Mouse (Mus musculus): ENCODE measurements around the gene Grap. TPM values are rescaled to one million over a fixed set of nuclear protein-coding genes. Genes with fewer than 3 reads are reported as not detected.

Gene Grap
- total RNA-seq, 2 experiments from 2014 or later, result 11.5 to 15.0 TPM

DNA sequence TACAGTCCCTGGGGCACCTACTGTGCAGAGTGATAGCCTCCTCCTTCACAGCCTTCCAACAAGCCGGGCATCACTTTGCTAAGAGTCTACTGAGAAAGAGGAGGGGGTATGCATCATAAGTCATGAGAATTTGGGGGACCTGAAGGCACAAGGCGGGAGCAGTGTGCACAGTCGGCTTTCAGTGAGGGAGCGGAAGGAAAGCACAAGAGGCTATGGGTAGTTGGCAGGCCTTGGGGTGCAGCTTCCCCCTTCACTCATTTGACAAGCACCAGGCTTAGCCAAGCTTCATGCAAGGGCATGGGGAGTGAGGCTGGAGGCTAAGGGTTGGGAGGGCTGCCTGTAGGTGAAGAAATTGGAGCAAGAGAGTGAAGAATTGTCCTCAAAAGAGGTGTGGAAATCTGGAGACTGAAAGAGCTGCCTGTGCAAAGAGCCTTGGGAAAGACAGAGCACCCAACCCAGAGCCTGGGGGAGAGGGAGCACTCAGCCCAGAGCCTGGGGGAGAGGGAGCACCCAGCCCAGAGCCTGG, 1.8 kb downstream of the Grap start:
- intact Hi-C loops (cut with DNase I), result no loop called here

DNA sequence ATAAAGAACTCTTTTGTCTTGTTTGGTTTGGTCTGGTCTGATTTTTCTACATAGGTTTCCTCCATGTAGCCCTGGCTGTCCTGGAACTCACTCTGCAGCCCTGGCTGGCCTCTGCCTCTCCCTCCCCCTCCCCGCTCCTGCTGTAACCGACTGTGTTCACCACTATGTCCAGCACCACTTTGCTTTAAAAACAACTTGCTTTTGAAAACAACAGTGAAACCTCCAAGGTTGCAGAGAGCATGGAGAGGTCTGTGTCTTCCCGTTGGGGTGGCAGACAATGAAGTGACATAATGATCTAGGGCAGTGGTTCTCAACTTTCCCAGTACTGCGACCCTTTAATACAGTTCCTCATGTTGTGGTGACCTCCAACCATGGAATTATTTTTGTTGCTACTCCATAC, 2.6 kb downstream of the Grap start:
- DNase-seq, result no peak
- intact Hi-C loops (cut with DNase I), result no loop called here

More for the DNA sequence above, 1.8 kb downstream of the Grap start:
- DNase-seq, result no peak

DNA sequence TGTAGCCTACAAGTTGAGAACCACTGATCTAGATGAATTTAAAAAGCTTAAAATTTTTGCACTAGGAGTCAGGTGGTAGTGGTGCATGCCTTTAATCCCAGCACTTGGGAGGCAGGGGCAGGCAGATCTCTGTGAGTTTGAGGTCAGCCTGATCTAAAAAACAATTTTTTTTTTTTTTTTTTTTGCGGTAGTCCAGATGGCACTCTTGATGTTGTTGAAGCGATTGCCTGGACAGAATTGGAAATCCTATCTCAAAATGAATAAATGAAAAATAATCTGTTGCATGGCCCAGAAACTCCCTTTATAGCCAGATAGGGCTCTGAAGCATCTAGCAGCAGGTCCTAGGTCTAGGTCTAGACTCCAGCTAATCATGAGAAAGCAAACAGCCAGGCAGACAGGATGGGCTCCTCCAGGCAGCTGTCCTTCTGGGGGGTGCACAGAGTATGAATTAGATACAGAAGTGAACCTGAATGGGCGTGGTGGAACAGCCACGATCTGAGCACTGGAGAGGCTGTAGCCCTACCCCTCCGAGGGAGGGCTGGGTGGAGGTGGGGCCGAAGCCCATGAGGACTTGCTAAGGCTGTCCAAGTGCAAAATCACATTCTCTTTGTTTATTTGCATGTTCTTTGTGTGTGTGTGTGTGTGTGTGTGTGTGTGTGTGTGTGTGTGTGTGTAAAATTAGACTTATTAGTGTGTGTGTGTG, 3.2 kb downstream of the Grap start:
- intact Hi-C loops (cut with DNase I), result no loop called here
- no peak for DNase-seq

DNA sequence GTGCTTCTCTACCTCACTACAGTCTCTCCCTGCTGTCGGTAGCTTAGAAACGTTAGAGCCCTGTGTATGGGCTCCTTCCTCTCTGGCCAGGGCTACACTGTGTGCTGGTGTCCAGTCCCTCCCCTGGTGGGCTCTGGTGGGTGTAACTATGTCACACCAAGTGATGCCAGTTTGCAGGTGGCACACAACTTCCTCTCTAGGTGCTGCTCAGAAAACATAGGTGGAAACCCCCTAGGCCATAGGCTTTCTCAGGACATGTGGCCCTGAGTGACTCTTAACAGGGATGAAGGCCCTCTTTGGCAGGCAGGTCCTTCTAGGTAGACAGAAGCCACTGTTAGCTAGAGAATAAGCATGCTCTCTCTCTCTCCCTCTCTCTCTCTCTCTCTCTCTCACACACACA, 4.4 kb downstream of the Grap start:
- intact Hi-C loops (cut with DNase I), result no loop called here
- DNase-seq, result no peak

DNA sequence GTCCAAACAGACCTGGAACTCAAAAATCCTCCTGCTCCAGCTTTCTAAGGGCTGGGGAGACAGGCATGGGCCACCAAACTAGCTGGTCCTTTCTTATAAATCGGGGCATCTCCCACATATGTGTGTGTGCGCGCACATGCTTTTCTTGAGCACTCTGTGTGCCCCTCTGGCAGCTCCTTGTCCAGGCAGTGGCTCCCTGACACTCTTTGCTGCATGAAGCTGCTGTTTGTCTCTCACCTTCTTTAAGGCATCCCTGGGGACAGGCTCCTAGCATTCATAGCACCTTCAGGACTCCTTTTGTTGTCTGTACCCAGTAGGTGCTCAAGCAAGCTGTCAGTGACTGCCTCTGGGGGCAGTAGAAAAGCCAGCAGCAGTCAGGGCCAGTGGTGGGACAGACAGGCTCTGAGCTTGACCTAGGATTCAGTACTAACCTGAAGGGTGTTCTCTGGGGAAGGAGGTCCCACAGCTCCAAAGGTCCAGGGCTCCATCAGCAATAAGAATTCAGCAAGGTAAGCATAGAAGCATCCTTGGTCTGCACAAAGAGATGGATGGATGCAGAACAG, 5.4 kb downstream of the Grap start:
- no peak for DNase-seq
- intact Hi-C loops (cut with DNase I), result no loop called here

DNA sequence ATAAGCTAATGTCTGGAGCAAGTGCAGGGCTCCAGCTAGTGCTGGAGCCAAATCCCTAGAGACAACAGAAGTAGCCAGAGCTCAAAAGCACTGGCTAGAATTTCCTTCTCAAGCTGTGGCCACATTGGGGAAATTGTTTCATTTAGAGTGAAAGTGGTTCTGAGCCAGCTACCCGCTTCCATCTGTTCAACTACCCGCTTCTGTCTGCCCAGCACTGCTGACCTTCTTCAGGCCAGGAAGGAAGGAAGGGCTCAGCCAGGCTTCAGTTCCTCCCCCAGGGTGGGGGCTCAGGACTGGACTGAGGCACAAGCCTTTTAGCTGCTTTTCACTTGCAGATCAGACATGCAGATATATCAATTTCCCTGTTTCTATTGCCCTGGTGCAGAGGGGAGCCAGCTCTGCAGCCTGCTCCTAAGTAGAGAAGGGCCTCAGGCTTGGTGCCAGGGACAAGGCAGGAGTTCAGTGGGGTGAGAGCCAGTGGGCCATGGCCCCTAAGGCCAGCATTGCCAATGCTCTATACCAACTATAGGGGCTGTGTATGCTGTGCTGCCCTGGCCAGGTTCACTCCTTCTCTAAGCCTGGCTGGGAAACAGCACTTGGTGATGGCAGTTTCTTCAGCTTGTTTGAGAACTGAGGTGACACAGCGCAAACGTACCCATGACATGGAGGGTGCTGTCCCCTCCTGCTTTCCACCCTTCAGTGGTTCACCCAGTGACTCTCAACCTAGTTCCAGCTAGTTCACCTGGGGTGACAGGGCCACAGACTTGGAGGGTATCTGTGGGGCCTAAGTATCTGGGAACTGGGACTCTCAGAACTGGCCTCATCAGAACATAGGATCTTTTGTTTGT, 6.2 kb downstream of the Grap start:
- peak; percentile 27 to 33 for DNase-seq
- intact Hi-C loops (cut with DNase I), result no loop called here

DNA sequence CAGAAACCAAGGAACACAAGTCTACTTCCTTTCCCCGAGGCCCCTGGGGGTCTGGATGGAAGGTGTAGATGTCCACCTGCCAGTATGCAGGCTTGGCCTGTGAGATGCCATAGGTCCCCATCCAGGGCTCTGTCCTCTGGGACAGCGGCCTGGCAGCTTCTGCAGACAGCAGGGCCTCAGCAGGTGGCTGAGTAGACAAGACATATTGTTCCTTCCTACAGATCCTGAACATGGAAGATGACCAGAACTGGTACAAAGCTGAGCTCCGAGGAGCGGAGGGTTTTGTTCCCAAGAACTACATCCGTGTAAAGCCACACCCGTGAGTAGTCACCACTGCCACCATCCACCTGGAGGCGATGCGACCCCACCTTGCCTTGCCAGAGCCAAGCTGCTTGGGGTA, 6.9 kb downstream of the Grap start:
- DNase-seq, result no peak
- intact Hi-C loops (cut with DNase I), result no loop called here

DNA sequence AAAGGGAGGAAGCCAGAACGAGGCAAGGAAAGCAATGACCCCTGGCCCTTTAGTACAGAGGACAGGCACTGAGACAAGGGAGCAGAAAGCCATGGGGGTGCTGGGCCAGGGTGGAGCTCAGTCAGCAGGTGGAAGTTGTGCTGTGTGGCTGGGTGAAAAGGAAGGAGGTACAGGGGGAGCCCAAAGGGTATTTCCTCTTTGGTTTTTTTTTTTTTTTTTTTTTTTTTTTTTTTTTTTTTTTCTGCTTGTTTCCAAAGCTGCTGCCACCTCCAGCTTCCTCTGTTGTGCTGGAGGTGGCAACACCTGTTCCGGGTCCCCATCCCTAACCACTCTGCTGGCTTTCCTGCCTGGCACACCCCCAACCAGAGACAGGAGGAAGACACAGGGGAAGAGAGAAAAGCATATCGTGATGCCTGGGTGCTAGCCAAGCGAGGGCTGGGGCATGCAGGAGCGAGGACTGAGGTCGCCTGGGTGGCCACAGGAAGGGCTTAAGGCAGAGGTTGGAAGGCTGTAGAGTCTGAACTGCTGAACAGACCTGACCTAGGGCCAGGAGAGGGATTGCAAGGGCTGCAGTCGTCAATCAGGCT, 7.8 kb downstream of the Grap start:
- no peak for DNase-seq
- intact Hi-C loops (cut with DNase I), result no loop called here

DNA sequence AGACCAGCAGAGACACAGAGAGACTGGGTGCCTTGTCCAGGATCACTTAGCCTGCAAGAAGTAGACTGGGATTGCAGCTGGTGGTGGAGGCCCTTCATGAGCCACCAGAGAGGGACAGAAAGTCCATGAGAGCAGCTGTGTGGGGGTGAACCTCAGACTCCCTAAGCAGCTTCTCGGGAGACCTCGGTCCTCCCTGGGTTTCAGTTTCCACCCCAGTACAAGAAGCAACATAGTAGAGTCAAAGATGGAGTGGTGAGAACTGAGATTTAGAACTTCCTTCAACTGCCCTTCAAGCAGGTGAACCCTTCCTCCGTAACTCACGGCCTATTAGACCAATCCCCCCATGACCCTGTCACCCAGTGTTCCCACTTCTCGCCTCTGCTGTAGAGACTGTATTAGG, 9.1 kb downstream of the Grap start:
- DNase-seq, result no peak
- intact Hi-C loops (cut with DNase I), result no loop called here

DNA sequence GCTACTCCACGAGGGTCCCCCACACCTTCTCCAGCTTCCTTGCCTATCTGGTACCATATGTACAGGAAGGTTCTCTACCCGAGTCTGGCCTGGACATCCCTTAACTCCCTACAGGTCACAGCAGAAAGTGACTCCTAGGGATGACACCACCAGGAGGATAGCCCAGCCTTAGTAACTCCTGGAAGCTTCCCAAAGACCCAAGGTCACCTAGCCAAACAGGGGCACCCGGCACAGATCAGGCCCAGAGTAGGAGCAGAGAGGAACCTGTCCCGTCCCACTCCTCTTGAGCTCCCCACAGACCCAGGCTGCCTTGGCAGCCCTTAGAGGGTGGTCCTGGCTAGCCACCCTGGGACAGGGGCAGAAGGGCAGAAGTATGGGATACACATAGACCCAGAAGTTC, 12.3 kb downstream of the Grap start:
- intact Hi-C loops (cut with DNase I), result no loop called here

DNA sequence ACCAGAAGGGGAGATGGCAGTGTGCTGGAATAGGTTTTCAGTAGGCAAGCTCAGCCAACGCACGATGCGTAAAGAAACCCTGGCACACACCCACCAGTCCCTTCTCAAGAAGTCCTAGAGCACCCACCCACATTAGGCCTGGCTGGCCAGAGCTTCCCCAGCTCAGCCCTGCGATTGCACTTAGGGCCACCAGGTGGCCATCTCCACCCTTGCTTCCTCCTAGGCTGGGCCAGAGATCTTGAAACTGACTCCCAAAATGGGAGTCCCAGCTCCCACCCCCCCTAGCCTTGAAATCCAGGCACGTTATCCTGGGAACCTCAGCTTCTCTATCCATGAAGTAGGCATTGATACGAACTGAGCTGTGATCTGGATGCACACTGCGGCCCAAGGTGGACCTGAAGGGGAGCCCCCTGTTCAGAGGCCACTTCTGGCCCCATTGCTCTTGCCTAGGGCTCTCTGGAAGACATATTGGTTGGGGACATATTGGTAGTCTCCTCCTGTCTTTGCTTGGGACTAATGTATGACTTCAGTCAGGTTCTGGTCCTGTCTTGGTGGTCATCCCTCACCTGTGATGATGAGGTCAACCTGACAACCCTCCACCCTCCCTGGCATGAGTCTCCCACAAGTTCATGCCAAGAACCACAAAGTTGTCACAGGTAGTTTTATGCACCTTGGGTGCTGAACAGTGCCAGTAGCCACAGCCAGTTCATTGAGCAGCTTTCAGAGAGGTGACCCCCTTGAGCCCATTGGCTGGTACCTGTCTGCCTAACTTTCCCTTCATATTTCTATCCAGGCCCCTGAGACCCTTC, 13.1 kb downstream of the Grap start:
- DNase-seq, result peak; percentile 48 to 52
- intact Hi-C loops (cut with DNase I), result loop anchor here (1.0 kb wide), 1 partner anchor 48 kb away; no protein-coding TSS in a partner anchor

More for the DNA sequence above, 12.3 kb downstream of the Grap start:
- DNase-seq, result no peak

DNA sequence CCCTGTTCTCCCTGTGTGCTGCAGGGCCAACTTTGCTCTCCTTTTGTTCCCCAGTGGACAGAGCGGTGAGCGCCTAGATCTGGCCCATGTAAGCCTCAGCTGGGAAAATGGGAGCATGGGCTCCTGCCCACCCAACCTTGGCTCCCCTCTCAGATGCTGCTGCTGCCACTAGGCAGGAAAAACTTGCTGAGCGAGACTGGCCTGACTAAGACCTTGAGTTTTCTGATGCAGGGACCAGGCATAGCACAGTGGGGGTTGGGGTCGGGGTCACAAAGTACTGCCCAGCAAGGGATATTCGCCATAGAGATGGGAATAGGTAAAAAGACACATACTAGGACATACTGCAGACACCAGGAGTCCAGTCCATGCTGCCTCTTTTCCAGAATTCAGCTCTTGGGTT, 14.2 kb downstream of the Grap start:
- intact Hi-C loops (cut with DNase I), result no loop called here
- DNase-seq, result no peak

DNA sequence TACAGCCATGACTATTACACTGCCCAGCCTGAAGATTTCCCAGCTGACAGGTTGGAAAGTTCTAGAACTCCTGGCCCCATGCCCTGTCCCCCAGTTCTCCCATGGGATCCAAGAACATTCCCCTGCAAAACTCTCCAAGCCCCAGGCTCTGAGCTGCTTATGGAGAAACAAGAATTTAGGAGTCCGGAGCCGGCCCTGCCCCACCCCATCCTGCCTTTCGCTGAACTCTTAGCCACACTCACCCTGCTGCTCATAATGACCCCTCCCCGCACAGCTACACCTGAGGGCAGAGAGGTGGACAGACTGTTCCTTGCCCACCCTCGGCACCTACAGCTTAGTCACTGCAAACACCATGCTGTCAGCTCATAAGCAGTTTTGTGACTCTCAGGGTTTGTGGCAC, 14.7 kb downstream of the Grap start:
- intact Hi-C loops (cut with DNase I), result no loop called here
- no peak for DNase-seq

DNA sequence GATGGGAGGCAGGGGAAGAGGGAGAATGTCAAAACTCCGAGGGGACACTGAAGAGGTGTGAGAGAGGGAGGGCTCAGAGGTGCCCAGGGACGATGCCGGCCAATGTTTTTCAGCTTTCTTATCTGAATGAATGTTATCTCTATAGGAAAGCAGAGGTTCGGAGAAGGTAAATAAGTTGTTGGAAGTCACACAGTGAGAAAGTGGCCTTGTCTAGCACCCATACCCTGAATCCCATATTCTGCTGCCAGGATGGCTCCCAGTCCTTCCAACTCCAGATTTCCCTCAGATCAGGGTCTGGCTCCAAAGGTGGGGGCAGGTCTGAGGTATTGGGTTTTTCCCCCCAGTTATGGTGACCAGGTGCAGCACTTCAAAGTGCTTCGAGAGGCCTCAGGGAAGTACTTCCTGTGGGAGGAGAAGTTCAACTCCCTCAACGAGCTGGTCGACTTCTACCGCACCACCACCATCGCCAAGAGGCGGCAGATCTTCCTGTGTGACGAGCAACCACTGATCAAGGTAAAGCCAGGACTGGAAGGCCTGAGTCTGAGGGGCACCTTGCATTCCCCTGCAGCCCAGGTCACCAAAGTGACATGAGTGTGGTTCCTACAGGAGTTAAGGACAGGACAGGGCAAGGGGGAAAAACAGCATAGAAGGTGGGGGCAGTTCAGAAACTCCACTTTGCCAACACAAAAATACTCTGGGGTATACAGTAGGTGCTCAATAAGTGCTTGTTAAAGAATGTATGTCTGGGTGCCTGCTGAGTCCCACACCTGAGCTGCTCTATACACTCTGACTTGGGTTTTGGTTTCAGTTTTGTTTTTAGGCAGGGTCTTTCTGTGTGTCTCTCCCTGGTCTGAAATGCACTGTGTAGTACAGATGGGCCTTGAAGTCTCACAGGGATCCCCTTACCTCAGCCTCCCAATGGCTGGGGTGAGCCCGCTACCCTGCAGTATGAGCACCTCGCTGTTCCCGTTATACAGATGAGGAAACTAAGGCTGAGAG, 16.7 kb downstream of the Grap start:
- DNase-seq, result no peak
- intact Hi-C loops (cut with DNase I), result no loop called here

DNA sequence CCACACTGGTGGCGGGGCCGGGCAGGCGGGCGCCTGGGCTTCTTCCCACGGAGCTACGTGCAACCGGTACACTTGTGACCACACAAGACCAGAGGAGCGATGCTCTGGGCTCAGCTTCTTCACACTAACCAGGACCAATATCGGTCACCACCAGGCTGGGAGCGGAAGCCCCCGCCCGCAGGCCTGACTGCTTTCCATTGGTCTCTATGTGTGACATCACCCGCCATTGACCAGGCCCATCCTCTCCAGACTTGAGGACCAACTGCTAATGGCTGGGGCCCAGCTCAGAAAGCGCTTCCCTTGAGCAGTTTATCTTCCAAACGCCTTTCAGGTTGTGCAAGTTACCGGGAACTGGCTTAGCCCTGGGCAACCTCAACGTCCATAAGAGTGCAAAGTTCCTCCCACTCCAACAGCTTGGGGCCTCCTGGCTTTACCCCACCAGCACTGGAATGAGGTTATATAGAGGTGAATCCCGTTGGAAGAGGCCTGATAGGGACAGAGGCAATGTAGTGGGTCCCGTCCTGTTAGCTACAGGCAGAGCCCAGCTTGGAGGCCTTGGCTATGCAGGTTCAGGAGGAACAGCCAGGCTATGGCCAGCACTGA, 18.8 kb downstream of the Grap start:
- intact Hi-C loops (cut with DNase I), result no loop called here

DNA sequence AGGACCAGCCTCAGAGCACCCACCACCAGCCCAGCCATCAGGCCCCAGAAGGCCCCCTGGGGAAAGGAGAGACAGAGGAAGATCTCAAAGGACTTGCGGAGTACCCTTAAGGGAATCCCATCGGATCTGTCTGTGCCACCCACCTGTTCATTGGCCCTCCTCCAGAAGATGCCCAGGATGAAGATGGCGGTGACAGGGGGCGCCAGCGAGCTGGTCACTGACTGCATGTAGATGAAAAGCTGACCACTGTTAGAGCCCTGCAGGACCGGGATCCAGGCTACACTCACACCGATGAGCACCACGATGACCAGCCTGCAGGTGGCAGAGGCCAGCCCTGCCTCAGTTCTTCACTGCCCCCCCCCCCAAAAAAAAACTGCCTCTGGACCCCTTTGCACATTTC, 20.6 kb downstream of the Grap start:
- intact Hi-C loops (cut with DNase I), result no loop called here
- DNase-seq, result peak in 1 of 2 experiments; percentile 43

More for the DNA sequence above, 18.8 kb downstream of the Grap start:
- DNase-seq, result no peak

DNA sequence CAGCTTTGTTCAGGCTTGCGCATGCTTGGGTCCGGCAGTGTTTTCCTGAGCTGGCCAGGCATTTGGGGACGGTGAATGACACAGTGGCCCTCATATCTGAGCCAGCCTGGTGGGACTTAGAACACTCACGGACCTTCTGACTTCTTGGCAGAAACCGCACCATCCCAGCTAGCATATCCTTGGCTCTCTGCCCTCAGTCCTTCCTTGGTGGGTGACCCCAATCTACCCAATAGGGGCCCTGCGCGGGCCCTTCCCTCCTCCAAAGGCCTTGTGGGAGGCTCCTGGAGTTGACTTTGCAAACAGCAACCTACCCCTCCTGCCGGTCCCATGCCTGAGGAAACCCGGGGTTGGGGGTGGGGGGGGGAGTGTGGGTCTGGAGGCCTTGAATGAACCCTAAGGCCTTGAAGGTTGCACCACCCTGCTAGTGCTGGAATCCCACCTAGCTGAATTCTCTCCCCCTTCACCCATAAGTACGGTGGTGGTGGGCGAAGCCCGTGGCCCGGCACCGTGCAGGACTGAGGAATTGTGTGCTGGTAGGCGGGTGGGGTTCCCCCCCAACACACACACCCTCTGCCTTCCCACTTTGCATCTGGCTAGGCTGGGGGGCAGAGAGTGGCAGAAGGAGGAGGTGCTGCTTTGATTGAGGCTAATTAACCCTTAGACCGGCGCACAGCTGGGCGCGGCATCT, 21.2 kb downstream of the Grap start:
- intact Hi-C loops (cut with DNase I), result no loop called here
- no peak for DNase-seq

DNA sequence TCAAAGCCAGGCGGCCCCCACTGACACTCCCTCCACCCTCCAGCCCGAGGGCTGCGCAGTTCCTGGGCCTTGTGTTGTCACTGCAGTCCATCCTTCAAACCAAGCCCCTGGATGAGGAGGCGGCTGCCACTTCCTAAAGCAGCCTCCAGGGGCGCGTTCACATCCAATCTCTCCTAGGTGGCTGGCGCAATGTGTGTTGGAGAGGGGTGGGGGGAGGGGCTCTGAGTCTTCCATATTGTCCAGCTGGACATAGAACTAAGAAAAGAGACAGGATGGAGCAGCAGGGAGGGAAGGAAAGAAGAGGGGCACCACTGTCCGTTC, 21.7 kb downstream of the Grap start:
- intact Hi-C loops (cut with DNase I), result loop anchor here (5.0 kb wide), 1 partner anchor 37 kb away; no protein-coding TSS in a partner anchor
- no peak for DNase-seq

Data from heart, postnatal 36 days (tissue).